Mouse (Mus musculus) central nervous system, embryonic 14 days (tissue): ENCODE measurements around the gene Ewsr1. TPM values are rescaled to one million over a fixed set of nuclear protein-coding genes. Genes with fewer than 3 reads are reported as not detected.

Experiments used
- polyA plus RNA-seq: library from polyadenylated mRNA; depleted of rRNA; stranded (reverse); fragments of >200 nt; gene quantifications from 2 replicates; pipeline ENCODE4 v1.2.3, GENCODE M21; 2012; rRNA removed

Gene Ewsr1
- 655 and 705 TPM in 2 replicates for polyA plus RNA-seq

GRCm38 (mm10) chr11:5098736-5099542 is at the start of gene Ewsr1, which contains the start of gene Rhbdd3:
TSS of gene Ewsr1 (minus strand) at chr11:5099266.
TSS of gene Rhbdd3 (plus strand) at chr11:5098926.

GRCm38 (mm10) chr11:5065056-5065821 is 33.8 kb downstream of the Ewsr1 start, which contains the start of gene Gas2l1:
TSS of gene Gas2l1 (minus strand) at chr11:5065327.

GRCm38 (mm10) chr11:5057856-5058641 is 41.0 kb downstream of the Ewsr1 start, which contains the start of gene Rasl10a:
TSS of gene Rasl10a (plus strand) at chr11:5058128.

Other genes with a start within 250 kb of the Ewsr1 start
- 77.6 and 81.7 TPM in 2 replicates for gene Nf2, start 249.7 kb downstream of the Ewsr1 start, polyA plus RNA-seq
- 89.9 and 101 TPM in 2 replicates for gene Nipsnap1, start 225.3 kb downstream of the Ewsr1 start, polyA plus RNA-seq
- gene Thoc5, start 203.9 kb downstream of the Ewsr1 start, polyA plus RNA-seq = 73.5 and 88.3 TPM in 2 replicates
- gene Nefh, start 151.2 kb downstream of the Ewsr1 start, polyA plus RNA-seq = 2.9 and 3.4 TPM in 2 replicates
- gene Ap1b1, start 112.4 kb downstream of the Ewsr1 start, polyA plus RNA-seq = 94.5 and 94.7 TPM in 2 replicates
- 0.43 and 1.0 TPM in 2 replicates for gene Rasl10a, start 41.1 kb downstream of the Ewsr1 start, polyA plus RNA-seq
- 30.1 and 33.8 TPM in 2 replicates for gene Gas2l1, start 33.9 kb downstream of the Ewsr1 start, polyA plus RNA-seq
- 39.5 and 45.9 TPM in 2 replicates for gene Rhbdd3, start 340 bp downstream of the Ewsr1 start, polyA plus RNA-seq
- 14.6 and 15.8 TPM in 2 replicates for gene Emid1, start 53.0 kb upstream of the Ewsr1 start, polyA plus RNA-seq
- gene Kremen1, start 162.3 kb upstream of the Ewsr1 start, polyA plus RNA-seq = 8.6 and 12.4 TPM in 2 replicates